Mouse (Mus musculus) layer of hippocampus, adult 18-20 months (tissue): ENCODE data around the gene Rbm12b1. TPM values are rescaled to one million over a fixed set of nuclear protein-coding genes. Genes with fewer than 3 reads are reported as not detected.
"Not testable (repeated sequence)": the region's sequence is repeated elsewhere in the genome, so short reads cannot be mapped to it uniquely, and the experiment has no call there.

Experiments used
- DNase-seq, 2 experiments: peaks; one replicate each; pipeline ENCODE4 v3.0.0; 2022; ENCODE audit warnings: low spot score in 2 of 2
- long read RNA-seq: library from polyadenylated mRNA; stranded (forward); transcript quantifications from one replicate; pipeline ENCODE4 v2.0.0, GENCODE M21; 2021
- total RNA-seq, 2 experiments: library from RNA; stranded (reverse); gene quantifications; 2 replicates each; pipeline ENCODE4 v1.2.3; 2021

Rbm12b1 gene
- 10 to 100 TPM; 19.0 to 25.8 TPM for total RNA-seq
- long read RNA-seq, transcript Rbm12b1-202 (3 exons, 3,069 nt), result major isoform, 7 of 18 reads
- long read RNA-seq, partial matches to known transcripts, result 2 of 18 reads
- long read RNA-seq, other reads (novel, unspliced or antisense), result 9 of 18 reads

DNA sequence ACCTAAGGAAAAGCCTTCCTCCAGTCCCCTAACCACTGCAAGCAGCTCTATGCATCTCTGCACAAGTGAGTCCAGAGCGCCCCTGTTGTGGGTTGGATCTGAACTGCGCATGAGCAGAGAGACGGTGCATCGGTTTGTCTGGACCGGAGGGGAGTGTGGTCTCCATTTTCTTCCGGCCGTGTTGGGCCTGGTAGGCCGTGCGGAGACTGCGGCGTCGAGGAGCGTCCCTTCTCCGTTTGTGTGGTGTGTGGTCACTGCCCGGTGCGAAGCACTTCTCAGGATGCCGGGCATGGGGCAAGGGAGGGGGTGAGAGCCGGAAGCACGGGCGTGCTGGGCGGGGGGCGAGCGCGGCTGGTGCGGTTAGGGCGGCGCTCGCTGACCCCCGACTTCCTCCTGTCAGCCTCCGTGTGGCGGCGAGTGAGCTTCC is at the start of gene Rbm12b1:
Rbm12b1 (plus strand) TSS at position 124 of the 427 bp plus-strand sequence.
- peak; percentile 82 to 89 for DNase-seq

DNA sequence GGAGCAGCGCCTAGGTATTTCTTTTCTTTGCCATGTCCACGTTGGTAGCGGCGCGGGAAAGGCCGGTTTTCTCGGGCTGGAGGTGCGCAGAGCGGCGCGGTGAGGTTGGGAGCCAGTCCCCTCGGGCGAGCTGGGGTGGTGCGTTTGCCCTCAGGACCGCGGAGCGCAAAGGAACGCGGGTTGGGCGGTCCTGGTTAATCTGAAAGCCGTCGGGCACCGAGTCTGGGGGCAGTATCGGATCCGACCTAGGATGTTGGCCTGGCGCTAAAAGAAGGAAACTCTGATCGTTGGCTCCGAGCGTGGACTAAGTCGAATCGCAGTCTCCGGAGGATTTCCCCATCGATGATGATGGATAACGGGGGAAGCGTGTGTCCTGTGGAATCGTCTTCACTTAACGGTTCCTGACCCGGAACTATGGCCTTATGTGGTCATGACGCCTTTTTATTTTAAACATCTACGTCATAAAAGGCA is 563 bp downstream of the Rbm12b1 start:
- DNase-seq, result peak in 1 of 2 experiments; percentile 12

DNA sequence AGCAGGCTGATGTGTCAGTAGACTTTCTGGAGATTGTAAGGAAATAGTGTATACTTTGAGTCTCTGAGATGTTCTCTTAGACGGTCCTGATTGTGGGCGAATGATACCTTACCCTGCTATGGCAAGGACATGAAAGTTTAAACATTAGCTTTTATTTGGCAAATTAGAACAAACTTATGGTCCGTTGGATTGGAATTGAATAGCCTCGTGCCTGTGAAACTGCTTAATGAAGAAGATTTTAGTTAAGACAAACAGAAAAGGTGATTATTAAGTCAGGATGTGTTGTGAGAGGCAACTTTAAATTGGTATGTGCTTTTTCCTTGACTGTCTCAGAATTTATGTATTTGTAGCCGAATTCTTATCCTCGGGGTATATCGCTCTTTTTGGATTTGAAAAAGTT is 1.5 kb downstream of the Rbm12b1 start:
- DNase-seq, result not testable (repeated sequence)

DNA sequence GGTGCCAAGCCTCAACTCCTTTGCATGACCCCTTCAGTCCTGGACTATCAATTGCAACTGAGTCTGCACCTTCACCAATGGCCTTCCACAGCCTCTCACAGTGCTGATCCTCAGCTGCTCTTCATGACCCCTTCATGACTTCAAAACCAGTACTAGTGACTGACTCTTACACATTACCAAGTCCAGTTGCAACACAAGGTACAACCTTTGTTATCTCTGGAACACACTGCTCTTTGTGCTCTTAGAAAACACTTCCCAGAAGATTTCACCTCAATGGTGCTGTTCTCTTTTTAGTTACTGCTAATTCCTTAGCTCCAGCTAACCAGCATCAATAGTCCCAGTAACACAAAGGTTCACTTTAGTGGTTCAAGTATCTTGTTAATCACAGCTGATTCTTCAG is 7.6 kb downstream of the Rbm12b1 start:
- DNase-seq, result no peak

DNA sequence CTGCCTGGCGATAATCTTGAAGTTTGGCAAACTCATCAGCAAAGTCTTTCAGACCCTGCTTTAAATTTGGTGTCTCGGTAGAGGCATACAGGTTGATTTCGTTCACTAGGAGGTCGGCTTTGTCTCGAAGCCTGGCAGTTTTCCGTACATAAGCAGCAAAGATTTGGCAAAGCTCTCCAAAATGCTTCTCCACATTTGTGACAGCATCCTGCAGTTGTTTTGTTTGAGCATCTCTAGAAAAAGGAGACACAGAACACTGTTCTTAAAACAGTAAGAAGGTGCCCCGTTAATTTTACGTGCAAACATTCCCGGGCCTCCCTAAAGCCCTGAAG is 30.9 kb downstream of the Rbm12b1 start:
- peak in 1 of 2 experiments; percentile 44 for DNase-seq

DNA sequence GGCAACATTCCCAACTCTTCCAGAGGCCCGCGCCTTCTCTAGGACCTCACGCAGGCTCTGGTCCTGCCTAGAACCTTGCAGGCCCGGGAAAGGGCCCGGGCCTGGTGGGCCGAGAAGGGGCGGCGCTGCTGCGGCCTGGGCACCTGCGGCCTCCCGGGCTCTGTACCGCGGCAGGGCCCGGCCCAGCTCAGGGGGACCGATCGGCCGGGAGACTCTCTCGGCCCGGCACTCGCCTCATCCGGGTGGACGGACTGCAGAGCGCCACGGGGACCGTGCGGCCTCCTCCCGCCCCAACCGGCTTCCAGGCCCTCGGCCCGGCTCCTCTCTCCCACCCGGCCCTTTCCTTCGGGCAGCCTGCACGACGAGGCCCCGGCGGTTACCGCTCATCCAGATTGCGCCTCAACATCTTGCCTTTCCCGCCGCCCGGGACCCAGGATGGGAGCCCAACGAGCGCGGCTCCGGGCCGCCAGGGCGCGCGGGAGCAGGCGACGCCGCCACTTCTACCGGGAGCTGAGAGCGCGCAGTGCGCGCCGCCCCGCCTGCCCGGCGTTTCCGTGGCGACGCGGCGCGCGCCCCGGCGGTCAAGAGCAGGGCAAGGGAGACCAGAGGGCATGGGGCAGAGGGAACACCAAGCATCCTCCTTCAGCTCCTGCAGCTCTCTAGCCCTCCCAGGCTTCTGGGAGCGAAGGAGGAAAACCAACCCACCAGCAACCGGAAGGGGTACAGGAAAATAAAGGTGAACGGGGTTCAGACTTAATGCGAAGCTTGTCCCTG is 31.4 kb downstream of the Rbm12b1 start, which contains the start of gene Fam92a:
Fam92a (minus strand) TSS at position 698 of the 774 bp plus-strand sequence.
- peak; percentile 49 to 63 for DNase-seq

DNA sequence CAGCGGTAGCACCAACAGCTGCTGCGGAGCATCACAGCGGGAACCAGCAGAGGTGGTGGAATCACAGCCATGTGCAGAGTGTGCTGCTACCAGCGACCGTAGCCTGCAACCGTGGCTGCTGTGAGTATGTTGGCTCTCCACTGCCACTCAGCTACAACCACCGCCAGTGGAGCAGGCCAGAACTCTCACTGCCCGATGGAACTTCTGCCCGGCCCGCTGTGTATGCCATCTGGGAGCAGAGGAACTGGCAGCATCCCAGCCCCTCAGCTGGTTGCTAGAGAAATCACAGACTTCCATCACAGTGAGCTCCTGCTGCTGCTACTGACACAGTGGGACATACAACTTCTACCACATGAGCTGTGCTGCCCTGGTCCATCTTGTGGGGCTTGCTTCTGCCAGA is 38.9 kb downstream of the Rbm12b1 start:
- peak; percentile 59 to 77 for DNase-seq

Other genes with a start within 250 kb of the Rbm12b1 start
- not detected for gene Gm10604, start 159.0 kb upstream of the Rbm12b1 start, total RNA-seq
- 10 to 100 TPM; 19.4 to 21.7 TPM for gene Rbm12b2, start 50.8 kb upstream of the Rbm12b1 start, total RNA-seq
- gene Fam92a, start 31.8 kb downstream of the Rbm12b1 start, total RNA-seq, result 10 to 100 TPM; 65.8 to 71.0 TPM